Mouse (Mus musculus) urinary bladder, postnatal 4 days (tissue): ENCODE measurements around the gene Itm2b.

Source experiments
- DNase-seq, 2 experiments: peaks; one replicate each; pipeline ENCODE4 v3.0.0; 2021 to 2022; ENCODE audit warnings: low spot score in 2 of 2

The Itm2b gene

GRCm38 (mm10) chr14:73395750-73396149 lies 10.7 kb upstream of the Itm2b start:
- DNase-seq = no peak

GRCm38 (mm10) chr14:73394263-73395006 lies 9.3 kb upstream of the Itm2b start:
- no peak for DNase-seq

DNA sequence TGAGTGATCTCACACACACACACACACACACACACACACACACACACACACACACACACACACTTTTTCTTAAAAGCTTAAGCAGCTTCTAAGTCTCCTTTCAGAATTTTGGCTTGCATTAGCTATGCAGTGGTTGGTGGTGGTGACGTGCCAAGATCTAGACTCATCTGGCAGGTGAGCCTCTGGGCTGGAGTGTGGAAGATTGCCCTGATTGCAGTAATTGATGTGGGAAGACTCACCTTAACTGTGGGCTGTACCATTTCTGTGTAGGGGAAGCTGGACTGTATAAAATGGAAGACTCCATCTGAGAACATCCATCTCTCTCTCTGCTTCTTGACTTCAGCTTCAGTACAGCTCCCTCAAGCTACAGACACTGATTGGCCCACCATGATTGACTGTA lies 6.4 kb upstream of the Itm2b start:
- DNase-seq = no peak

- no peak for DNase-seq
These were observed 5.1 kb upstream of the Itm2b start for GRCm38 (mm10) chr14:73390196-73390595.

GRCm38 (mm10) chr14:73389059-73389458 lies 4.0 kb upstream of the Itm2b start:
- DNase-seq = no peak

- peak in 1 of 2 experiments; percentile 45 for DNase-seq
These were observed 3.5 kb upstream of the Itm2b start for GRCm38 (mm10) chr14:73388546-73388945.

GRCm38 (mm10) chr14:73386493-73386892 lies 1.4 kb upstream of the Itm2b start:
- no peak for DNase-seq

GRCm38 (mm10) chr14:73385720-73386374 lies 758 bp upstream of the Itm2b start:
- no peak for DNase-seq

- no peak for DNase-seq
These were observed 560 bp downstream of the Itm2b start for GRCm38 (mm10) chr14:73384546-73384912.

GRCm38 (mm10) chr14:73383746-73384145 lies 1.3 kb downstream of the Itm2b start:
- DNase-seq = no peak

GRCm38 (mm10) chr14:73382699-73383098 lies 2.4 kb downstream of the Itm2b start:
- no peak for DNase-seq

DNA sequence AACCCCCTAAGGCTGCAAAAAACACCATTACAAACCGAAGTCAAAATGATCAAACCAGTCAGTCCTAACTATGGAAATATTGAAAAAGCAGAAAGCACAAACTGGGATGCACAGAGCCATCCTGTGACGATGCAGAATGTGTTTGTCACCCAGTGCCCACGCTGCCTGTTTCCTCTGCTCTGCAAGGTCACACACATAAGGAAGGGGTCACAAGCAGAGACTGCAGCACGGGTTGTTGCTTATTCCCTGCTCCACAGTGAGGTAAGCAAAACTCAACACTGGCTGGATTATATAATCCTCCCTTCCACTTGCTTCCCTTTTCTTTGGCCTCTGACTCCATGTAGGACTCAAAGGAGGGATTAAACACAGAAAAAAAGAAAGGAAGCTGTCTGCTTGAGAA lies 3.5 kb downstream of the Itm2b start:
- DNase-seq = no peak

DNA sequence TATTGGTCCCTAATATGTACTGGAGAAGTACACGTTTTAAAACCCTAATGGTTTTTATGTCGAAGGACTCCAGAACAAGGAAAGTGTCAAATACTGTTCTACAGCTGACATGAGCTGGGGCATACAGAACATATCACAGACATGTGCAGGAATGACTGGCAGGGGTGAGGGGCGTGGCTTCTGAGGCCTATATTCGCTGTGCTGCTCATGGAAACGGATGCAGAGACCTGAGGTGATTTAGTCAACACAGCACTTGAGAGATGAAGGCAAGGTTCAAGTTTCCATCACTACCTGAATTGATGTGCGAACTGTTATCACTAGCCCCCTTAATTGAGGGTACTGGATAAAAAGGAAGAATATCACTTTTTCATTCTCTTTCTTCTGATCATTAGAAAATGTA lies 7.3 kb downstream of the Itm2b start:
- DNase-seq = no peak

- DNase-seq = no peak
These were observed 8.2 kb downstream of the Itm2b start for GRCm38 (mm10) chr14:73376920-73377319.

GRCm38 (mm10) chr14:73375903-73376302 lies 9.2 kb downstream of the Itm2b start:
- DNase-seq = no peak

GRCm38 (mm10) chr14:73375445-73375844 lies 9.6 kb downstream of the Itm2b start:
- no peak for DNase-seq

- DNase-seq = no peak
These were observed 10.7 kb downstream of the Itm2b start for GRCm38 (mm10) chr14:73374315-73374890.

DNA sequence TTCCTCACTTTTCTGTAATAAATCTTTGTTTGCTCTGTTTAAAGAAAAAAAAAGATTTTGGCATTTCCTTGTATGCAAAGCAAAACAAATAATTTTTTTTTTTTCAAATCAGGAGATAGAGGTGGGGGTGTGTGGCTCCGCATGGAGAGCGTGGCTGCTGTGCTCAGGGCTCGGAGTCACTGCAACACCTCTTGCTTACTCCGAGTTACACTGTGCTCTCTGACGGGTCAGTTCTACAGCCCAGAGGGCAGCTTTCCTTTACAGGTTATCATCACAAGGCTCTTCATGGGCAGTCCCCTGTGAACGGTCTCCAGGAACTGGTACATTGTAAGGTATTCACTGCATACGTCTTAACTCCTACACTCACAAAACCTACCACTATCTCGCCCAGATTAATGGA lies 11.5 kb downstream of the Itm2b start:
- DNase-seq = no peak

DNA sequence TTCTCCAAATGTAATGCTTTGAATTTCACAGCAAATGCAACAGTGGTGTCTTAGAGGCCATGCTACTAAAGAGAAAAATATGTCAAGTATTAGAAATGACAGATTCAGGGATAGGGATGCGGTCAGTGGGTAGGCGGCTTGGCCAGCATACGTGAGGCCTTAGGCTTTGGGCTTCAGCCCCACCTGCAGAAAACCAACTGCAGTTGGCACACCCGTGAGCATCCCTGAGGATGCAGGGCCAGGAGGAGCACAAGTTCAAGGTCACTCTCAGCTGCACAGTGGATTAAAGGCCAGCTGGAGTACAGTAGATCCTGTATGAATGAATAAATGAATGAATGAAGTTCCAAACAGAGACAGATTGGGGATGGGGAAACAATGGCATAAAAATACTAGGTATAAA lies 12.1 kb downstream of the Itm2b start:
- DNase-seq = no peak

DNA sequence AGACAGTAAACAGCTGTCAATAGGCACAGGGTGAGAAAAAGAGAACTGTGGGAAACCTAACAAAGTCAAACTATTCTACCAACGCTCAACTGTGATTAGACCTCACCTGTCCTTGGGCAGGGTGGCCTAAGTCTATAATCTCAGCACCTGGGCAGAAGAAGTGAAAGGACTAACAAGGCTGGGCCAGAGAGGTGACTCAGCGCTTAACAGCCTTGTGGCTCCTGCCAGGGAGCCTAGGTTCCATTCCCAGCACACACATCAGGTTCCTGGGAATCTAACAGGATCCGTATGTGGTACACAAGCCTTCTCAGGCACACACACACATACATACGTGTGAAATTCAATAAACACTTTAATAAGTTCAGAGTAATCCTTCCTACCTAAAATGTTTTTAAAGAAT lies 13.5 kb downstream of the Itm2b start:
- no peak for DNase-seq

DNA sequence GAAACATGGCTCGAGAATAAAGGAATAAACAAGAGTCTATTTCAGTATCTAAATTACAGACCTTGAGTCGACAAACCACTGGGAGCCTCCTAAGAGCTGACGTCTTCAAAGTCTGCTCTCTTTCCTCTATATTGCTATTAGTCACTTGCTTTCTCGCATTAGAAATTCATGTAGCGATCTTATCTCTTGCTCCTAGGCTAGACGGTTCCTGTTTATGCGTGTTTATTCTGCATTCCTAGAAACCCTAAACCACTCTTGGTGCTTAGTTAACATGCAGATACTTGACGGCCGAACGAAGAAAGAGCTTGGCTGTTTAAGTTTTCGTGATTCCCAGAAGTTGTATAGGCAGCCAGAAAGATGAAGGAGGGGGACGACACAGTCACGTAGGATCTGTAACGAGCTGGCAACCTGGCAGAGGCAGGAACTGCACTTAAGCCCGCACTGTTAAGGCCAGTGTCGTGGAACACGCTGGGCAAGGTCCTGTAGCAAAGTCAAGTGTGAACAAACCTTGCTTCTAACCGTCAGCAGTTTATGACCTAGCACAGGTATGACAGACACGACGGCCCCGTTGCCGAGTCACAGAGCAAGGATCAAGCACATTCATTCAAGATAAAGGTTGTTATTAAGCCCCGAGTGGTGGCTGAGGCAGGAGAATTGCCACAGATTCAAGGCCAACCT lies 14.3 kb downstream of the Itm2b start:
- no peak for DNase-seq

DNA sequence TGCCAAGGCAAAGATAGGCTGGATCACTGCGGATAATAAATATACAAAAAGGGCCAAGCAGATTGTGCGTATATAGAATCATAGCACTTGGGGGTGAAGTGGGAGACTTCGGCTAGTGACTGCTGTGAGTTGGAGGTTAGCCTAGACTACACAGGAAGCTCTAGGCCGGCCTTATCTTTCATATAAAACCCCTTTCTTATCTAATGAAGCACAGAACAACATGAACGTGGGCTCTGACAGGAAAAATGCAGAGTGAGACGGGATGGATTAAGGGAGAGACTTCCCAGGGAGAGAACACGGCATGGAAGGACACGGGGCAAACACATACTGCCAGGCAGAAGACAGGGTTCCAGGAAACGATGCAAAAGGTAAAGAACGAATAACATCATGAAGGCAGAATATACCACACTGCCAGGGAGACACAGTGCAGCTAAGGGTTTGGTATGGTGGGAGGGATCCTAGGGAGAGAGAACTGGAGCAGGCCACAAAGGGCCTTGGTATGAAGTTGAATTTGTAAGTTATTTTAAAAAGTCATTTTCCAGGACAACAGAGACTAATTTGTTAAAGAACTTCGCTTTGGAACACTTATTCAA lies 14.9 kb downstream of the Itm2b start:
- no peak for DNase-seq
